Mouse (Mus musculus) heart, adult 2 months (tissue): Measurements from ENCODE around the gene Ctrl.

Source experiments
- CTCF ChIP-seq: fragments of 200-600 bp; IDR thresholded peaks from 2 replicates; pipeline ENCODE4 v1.8.1; 2022; ENCODE audit warnings: antibody characterized with exemption, mild to moderate bottlenecking, moderate library complexity
- EP300 ChIP-seq: fragments of 200-500 bp; IDR thresholded peaks from 2 replicates; pipeline ENCODE4 v1.6.1; 2011; ENCODE audit warnings: low read depth, low read length, control low read depth; ENCODE audit not compliant: insufficient read depth
- POLR2A ChIP-seq: fragments of 200-500 bp; IDR thresholded peaks from 2 replicates; pipeline ENCODE4 v1.6.1; 2011; ENCODE audit warnings: mild to moderate bottlenecking, low read depth, low read length, control low read depth; ENCODE audit not compliant: insufficient read depth

- TF ChIP-seq POLR2A (no peak), CTCF (no peak), EP300 (no peak)
Measured at GRCm38 (mm10) chr8:105959350-105959749, 25.7 kb upstream of the Ctrl start.
